Mouse (Mus musculus) liver, embryonic 16.5 days (tissue): ENCODE results near the gene Cers1. TPM values are rescaled to one million over a fixed set of nuclear protein-coding genes. Genes with fewer than 3 reads are reported as not detected.
A peak's percentile ranks its signal among the peaks of the same experiment; 100 is the strongest.

ENCODE experiments used
- ATAC-seq: fragments of 200-750 bp; cut with Nextera tagmentation; 2 replicates; pipeline ENCODE4 v1.8.0; 2017; ENCODE audit warnings: low read depth, mild to moderate bottlenecking, moderate number of reproducible peaks, moderate library complexity
- H3K27ac ChIP-seq: fragments of 300-500 bp; sonication (generic); 2 replicates; pipeline ENCODE4 v1.5.1; 2014; ENCODE audit warnings: mild to moderate bottlenecking, low read length
- H3K27me3 ChIP-seq: fragments of 300-500 bp; sonication (generic); 2 replicates; pipeline ENCODE4 v1.6.1; 2014; ENCODE audit warnings: low read depth, low read length, mixed read lengths; ENCODE audit not compliant: control insufficient read depth, insufficient read depth
- H3K36me3 ChIP-seq: fragments of 300-500 bp; sonication (generic); 2 replicates; pipeline ENCODE4 v1.6.1; 2014; ENCODE audit warnings: mild to moderate bottlenecking; ENCODE audit not compliant: control insufficient read depth, insufficient read depth
- H3K4me1 ChIP-seq: fragments of 300-500 bp; sonication (generic); 2 replicates; pipeline ENCODE4 v1.6.1; 2014; ENCODE audit warnings: low read depth, low read length, mixed read lengths; ENCODE audit not compliant: control insufficient read depth
- H3K4me2 ChIP-seq: fragments of 300-500 bp; sonication (generic); 2 replicates; pipeline ENCODE4 v1.6.1; 2014; ENCODE audit warnings: low read depth, low read length, mixed read lengths
- H3K4me3 ChIP-seq: fragments of 300-500 bp; sonication (generic); 2 replicates; pipeline ENCODE4 v1.5.1; 2014; ENCODE audit warnings: low read depth, mild to moderate bottlenecking, low read length
- H3K9ac ChIP-seq: fragments of 300-500 bp; sonication (generic); 2 replicates; pipeline ENCODE4 v1.6.1; 2014; ENCODE audit warnings: low read depth, low read length
- H3K9me3 ChIP-seq: fragments of 300-500 bp; sonication (generic); replicated peaks from 2 replicates; pipeline ENCODE4 v1.6.1; 2016; ENCODE audit warnings: low read length; ENCODE audit not compliant: control insufficient read depth
- WGBS: fragments of 180-500 bp; shearing (Covaris S2); extraction: QIAGEN DNeasy Blood & Tissue Kit; methylation state at CpG from one replicate; pipeline ENCODE4 v1.1.7; 2014; ENCODE audit not compliant: insufficient replicate concordance; 5-methylcytosine and 5-hydroxymethylcytosine counted together
- polyA plus RNA-seq: library from polyadenylated mRNA; unstranded; fragments of >200 nt; fragmentation: Nextera tagmentation; extraction: Ambion mirVana; gene quantifications from 2 replicates; pipeline ENCODE4 v1.2.1, GENCODE M21; 2015

Cers1 gene
- polyA plus RNA-seq, 1 experiment from 2014 or later = 0.24 TPM

DNA sequence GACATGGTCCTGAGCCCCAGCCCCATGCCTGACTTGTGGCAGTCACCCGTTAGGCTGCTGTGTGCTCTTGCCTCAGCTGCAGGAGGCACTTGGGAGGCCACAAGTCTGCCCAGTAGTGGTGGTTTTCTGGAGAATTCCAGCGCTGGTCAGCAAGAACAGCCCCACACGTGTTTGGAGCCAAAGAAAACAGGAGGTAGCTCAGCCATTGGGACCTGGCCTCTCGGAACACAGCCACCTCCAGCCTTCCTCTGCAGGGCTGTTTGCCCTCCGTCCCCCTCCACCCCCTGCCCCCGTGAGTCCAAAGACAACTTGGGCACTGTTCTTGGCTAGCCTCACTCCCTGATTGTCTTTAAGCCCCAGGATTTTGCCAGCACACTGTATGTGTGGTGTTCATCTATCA is 56.4 kb downstream of the Cers1 start:
- peaks cover 33% of the 10 kb centered on the region for H3K4me1 ChIP-seq
- WGBS = 40% methylated on average over 6 of the region's 6 CpGs
- H3K27ac ChIP-seq = no peak overlapping the region
- no peak overlapping the region for H3K4me3 ChIP-seq
- no peaks in the 10 kb centered on the region for H3K36me3 ChIP-seq
- no peak overlapping the region for H3K4me2 ChIP-seq
- peaks cover 61% of the 10 kb centered on the region for H3K27me3 ChIP-seq
- no peak overlapping the region for H3K9ac ChIP-seq
- no peaks in the 10 kb centered on the region for H3K9me3 ChIP-seq
- ATAC-seq = no peak

DNA sequence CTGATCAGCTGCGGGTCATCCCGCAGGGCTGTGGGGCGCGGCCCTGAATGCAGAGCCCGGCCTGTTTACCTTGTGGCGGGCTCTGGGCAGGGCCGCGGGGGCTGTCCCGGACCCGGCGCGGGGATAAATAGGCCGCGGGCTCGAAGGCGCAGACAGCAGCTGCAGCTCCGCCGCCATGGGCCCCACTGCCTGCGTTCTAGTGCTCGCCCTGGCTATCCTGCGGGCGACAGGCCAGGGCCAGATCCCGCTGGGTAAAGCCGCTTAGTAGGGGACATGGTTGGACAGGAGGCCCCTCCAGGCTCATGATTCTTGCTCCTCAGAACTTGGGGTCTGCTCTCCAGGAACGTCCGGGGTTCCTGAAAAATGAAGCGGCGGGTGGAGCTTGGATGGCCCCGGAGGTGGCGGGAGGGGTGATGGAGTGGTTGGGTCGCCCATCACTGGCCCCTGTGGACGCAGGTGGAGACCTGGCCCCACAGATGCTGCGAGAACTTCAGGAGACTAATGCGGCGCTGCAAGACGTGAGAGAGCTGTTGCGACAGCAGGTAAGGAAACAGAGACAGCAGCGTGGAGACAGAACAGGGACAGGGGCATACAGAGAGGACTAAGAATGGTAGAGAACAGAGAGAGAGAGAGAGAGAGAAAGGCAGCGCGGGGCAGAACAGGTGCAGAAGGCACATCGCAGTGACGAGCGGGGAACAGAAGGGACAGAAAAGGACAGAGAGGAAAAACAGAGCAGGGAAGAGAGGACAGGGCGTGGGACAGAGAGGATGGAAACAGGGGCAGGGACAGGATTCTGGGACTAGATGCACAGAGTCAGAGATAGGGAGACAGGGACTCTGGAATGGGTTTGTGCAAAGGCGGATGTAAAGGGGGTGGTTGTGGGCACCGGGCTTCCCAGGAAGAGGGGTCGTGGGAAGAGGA is 58.1 kb downstream of the Cers1 start, which contains the start of gene Comp:
Comp (plus strand) TSS at position 162 of the 921 bp plus-strand sequence.
- peak within 1 kb of the TSS; percentile 56 for H3K4me2 ChIP-seq
- H3K9ac ChIP-seq = no peak within 1 kb of the TSS
- no peaks in the 10 kb centered on the region for H3K9me3 ChIP-seq
- no peaks in the 10 kb centered on the region for H3K36me3 ChIP-seq
- H3K27ac ChIP-seq = no peak within 1 kb of the TSS
- peak within 1 kb of the TSS; percentile 46 for H3K4me3 ChIP-seq
- peaks cover 33% of the 10 kb centered on the region for H3K4me1 ChIP-seq
- peaks cover 71% of the 10 kb centered on the region for H3K27me3 ChIP-seq
- 4% methylated on average over 47 of the region's 47 CpGs for WGBS
- ATAC-seq = peak; percentile 14; the same call in 1 of the 2 replicates

GRCm38 (mm10) chr8:70374318-70374927 is 58.8 kb downstream of the Cers1 start:
- peak overlapping the region; percentile 56 for H3K4me2 ChIP-seq
- H3K4me3 ChIP-seq = peak overlapping the region; percentile 46
- WGBS = under 1% methylated on average over 52 of the region's 53 CpGs
- H3K9ac ChIP-seq = no peak overlapping the region
- peaks cover 78% of the 10 kb centered on the region for H3K27me3 ChIP-seq
- H3K9me3 ChIP-seq = no peaks in the 10 kb centered on the region
- no peak overlapping the region for H3K27ac ChIP-seq
- H3K4me1 ChIP-seq = peaks cover 33% of the 10 kb centered on the region
- no peaks in the 10 kb centered on the region for H3K36me3 ChIP-seq
- peak; percentile 65 for ATAC-seq

DNA sequence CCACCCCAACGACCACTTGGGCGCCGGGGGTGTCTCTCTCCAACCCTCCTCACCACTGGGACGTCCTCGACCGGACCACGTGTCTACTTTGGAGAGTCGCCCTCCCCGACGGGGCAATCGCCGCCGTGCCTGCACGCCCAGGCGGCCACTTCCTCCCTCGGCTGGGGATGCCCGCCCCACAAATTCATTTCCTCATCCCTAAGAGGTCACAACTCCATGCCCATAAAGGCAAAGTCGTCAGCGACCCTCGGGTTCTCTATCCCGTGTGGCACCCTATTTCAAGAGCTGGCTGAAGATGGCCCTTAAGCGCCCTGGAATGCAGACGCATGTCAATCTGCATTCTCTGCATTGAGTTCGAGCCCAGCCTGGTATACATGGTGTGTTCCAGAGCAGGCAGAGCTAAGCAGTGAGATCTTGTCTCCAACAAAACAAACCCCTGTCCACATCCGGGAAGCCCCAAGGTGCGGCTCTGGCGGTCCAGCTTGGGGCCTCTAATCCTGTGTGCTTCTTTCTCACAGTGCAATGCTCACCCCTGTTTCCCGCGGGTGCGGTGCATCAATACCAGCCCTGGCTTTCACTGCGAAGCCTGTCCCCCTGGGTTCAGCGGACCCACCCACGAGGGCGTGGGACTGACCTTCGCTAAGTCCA is 59.8 kb downstream of the Cers1 start:
- Histone ChIP-seq H3K9me3 (no peaks in the 10 kb centered on the region), H3K4me1 (peaks cover 33% of the 10 kb centered on the region), H3K36me3 (no peaks in the 10 kb centered on the region), H3K9ac (no peak overlapping the region), H3K4me3 (no peak overlapping the region), H3K4me2 (peak overlapping the region; percentile 56; the same call in 1 of the 2 replicates), H3K27me3 (peaks cover 80% of the 10 kb centered on the region), H3K27ac (no peak overlapping the region)
- no peak; the same call in 1 of the 2 replicates for ATAC-seq
- WGBS = 6% methylated on average over 35 of the region's 35 CpGs

GRCm38 (mm10) chr8:70376275-70376741 is 60.7 kb downstream of the Cers1 start:
- WGBS = 7% methylated on average over 37 of the region's 37 CpGs
- H3K9ac ChIP-seq = no peak overlapping the region
- H3K27ac ChIP-seq = no peak overlapping the region
- H3K27me3 ChIP-seq = peaks cover 76% of the 10 kb centered on the region
- H3K36me3 ChIP-seq = no peaks in the 10 kb centered on the region
- ATAC-seq = no peak
- H3K9me3 ChIP-seq = no peaks in the 10 kb centered on the region
- peaks cover 33% of the 10 kb centered on the region for H3K4me1 ChIP-seq
- 0 out of 2 replicates have a peak overlapping the region, but pooled peaks have one; percentile 9 for H3K4me3 ChIP-seq
- H3K4me2 ChIP-seq = 0 out of 2 replicates have a peak overlapping the region, but pooled peaks have one; percentile 4

DNA sequence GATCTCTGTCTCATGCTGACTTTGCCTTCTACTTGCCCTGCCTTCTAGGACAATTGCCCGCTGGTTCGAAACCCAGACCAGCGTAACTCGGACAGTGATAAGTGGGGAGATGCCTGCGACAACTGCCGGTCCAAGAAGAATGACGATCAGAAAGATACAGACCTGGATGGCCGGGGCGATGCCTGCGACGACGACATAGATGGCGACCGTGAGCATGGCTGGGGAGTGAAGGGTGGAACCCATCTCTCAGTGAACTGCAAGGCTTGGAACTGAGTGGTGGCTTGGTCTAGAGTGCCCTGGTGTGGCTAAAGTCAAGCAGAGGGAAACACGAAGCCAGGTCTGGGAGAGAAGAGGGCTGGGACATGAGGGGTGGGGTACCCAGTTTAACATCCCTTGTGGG is 61.5 kb downstream of the Cers1 start:
- WGBS = 13% methylated on average over 15 of the region's 15 CpGs
- H3K27me3 ChIP-seq = peaks cover 69% of the 10 kb centered on the region
- H3K4me1 ChIP-seq = peaks cover 33% of the 10 kb centered on the region
- no peak for ATAC-seq
- H3K9me3 ChIP-seq = no peaks in the 10 kb centered on the region
- no peak overlapping the region for H3K4me3 ChIP-seq
- H3K27ac ChIP-seq = no peak overlapping the region
- H3K4me2 ChIP-seq = no peak overlapping the region
- H3K36me3 ChIP-seq = no peaks in the 10 kb centered on the region
- H3K9ac ChIP-seq = no peak overlapping the region

DNA sequence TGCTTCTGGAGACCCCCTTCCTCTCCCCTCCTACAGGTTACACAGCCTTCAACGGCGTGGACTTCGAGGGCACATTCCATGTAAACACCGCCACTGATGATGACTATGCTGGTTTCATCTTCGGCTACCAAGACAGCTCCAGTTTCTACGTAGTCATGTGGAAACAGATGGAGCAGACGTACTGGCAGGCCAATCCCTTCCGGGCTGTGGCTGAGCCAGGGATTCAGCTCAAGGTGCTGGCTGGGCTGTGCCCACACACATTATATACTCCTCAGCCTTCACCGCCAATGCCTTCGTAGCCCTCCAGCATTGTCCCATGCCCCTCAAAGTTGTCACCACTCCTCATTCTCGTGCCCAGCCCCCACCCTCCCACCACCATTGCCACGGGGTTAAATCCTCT is 64.5 kb downstream of the Cers1 start:
- no peak for ATAC-seq
- no peak overlapping the region for H3K4me3 ChIP-seq
- no peaks in the 10 kb centered on the region for H3K36me3 ChIP-seq
- no peak overlapping the region for H3K27ac ChIP-seq
- H3K27me3 ChIP-seq = peaks cover 38% of the 10 kb centered on the region
- H3K9ac ChIP-seq = no peak overlapping the region
- WGBS = 68% methylated on average over 12 of the region's 12 CpGs
- H3K4me1 ChIP-seq = peaks cover 14% of the 10 kb centered on the region
- no peak overlapping the region for H3K4me2 ChIP-seq
- H3K9me3 ChIP-seq = no peaks in the 10 kb centered on the region
